Mouse (Mus musculus) right cerebral cortex, adult 2 months (tissue): ENCODE measurements around the gene Gmpr.
"Not testable (repeated sequence)": the region's sequence is repeated elsewhere in the genome, so short reads cannot be mapped to it uniquely, and the experiment has no call there.

Experiments
- DNase-seq, 2 experiments: peaks; one replicate each; pipeline ENCODE4 v3.0.0; 2021 to 2022; ENCODE audit warnings: low spot score in 2 of 2

Gmpr gene

DNA sequence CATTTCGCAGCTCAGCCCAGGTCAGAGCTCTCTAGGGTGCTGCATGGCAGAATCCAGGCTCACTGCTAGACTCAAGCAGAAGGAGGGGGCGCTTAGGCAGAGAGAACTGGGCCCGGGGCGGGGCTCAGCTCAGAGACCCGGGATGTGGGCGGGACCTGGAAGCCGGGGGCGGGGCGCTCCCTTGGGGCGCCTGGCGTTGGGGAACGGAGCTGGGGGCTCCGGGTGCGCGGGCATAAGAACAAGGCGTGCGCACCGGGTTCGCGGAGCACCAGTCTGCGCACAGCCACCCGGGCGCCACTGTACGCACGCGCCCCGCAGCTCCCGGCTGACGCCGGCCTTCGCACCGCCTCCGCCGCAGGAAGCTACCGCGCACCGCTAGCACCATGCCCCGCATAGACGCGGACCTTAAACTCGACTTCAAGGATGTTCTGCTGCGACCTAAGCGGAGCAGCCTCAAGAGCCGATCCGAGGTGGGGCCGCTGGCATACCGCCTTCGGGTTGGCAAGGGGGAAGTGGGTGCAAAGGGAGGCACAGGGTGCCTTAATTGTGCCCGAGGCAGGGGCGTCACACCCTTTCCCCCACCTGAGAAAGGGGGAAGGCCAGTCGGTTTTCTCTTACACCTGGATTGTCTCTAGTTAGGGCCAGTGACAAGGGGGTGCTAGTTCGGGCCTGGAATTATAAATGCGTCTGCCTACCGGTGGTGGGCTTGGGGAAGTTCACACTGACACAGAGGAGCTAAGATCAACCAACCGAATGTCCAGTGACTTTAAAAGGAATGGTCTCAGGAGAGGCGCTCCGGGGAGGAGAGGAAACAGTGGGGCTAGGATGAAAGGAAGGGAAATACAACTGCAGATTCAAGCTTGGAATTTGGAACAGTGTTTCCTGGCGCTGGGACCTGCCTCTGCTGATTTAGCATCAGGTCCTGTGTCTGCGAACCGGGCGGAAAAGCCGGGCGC is at the start of gene Gmpr:
TSS of gene Gmpr (plus strand) at position 171 of the 956 bp plus-strand sequence.
- DNase-seq = peak; percentile 73 to 84

GRCm38 (mm10) chr13:45457459-45457858 is 49.8 kb upstream of the Gmpr start:
- DNase-seq = no peak

GRCm38 (mm10) chr13:45460177-45460576 is 47.1 kb upstream of the Gmpr start:
- no peak for DNase-seq

DNA sequence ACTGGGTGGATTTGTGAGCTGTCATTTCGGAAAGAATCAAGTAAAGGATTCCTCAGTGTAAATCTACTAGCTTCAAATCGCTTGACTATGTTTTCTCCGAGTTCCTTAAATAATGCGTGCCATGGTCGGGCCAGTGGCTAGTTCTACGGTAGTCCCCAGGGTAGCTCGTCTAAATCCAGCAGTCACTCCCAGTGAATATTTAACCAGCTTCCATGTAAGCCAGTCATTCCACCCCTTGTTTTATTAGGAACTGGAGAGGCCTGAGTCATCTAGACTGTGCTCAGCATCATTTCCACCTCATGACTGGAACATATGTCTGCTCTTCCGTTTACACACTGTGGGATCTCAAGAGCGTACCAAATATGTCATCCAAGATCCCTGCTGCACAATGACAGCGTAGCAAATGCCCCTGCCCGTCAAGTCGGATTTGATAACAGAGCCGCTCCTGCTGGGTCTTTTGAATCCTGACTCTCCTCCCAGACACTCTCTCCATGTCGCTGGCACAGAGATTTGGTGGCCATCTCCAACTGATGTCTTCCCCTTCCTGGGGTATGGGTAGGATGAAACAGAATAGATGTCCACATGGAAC is 45.8 kb upstream of the Gmpr start:
- no peak for DNase-seq

DNA sequence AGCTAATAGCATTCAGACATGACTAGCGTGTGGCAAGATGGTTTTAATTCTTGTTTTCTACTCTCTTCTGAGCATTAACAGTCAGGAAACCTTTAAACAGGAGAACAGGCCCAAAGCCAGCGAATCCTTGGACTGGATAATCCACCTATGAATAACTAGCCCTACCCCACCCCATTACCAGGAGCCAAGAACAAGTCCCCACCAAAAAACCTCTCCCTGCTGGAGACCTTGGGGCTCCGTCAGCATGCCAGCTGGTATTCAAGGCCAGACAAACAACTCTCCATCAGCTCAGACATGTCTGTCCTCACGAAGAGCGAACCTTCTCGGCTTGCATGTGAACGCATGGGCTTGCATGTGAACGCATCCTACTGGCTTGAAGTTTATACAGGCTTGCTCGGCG is 41.6 kb upstream of the Gmpr start:
- no peak for DNase-seq

DNA sequence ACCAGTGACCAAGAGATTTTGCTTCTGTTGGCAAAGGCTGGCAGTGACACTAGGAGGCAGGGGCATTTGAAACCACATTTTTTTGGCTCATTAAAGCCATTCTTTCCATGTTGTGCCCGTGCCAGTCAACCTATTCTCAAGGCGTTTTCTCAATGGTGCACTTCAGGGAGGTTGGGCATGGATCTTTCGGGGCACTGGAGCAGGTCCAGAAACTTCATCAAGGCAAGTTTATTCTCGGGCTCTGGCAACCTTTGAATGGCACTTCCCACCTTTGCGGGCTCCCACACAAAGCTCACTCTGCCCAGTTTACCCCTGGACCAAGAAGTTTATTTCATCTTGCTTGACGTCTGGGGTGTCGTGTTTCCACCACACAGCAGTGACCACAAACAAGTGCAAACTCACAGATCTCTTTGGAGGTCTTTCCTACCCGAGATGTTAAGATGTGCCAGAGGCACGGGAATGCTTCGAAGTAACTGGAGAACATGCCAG is 41.2 kb upstream of the Gmpr start:
- DNase-seq = no peak

- DNase-seq = no peak
Observed at GRCm38 (mm10) chr13:45468751-45469150, 38.5 kb upstream of the Gmpr start.

DNA sequence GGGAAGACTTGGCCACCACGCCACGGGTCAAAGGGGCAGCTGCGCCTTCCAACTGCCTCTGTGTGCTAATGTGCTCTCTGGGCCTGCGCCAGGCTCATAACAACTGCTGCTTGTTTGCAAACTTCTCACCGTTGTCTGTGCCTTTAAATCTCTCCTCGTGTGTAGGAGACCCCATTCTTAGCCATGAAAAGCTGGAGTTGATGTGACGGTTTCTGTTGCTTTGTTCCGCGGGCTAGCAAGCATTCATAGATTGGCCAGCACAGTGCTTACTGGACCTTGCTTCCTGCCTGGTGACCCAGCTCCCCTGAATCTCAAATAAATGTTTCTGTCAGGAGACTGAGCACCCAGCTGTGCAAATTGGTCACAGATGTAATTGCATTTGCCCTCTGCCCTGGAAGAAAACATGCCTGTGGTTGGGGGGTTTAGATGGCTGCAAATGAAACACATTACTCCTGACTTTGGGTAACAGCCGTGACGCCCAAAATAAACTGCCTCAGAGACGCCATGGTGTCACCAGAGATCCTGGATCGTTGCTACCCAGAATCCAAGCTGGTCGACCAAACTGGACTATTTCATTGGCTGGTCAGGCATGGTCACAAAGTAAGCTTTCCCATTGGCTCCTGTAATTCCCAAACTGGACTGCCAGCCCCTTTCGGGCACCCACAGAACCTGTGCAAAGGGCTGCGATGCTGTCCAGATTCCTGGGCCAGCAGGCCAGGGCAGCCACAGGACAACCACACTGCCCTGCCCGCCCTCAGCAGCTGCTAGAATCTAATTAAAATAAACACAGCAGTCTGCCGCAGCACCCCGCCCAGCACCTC is 37.6 kb upstream of the Gmpr start:
- DNase-seq = no peak

GRCm38 (mm10) chr13:45473311-45473710 is 33.9 kb upstream of the Gmpr start:
- DNase-seq = no peak

DNA sequence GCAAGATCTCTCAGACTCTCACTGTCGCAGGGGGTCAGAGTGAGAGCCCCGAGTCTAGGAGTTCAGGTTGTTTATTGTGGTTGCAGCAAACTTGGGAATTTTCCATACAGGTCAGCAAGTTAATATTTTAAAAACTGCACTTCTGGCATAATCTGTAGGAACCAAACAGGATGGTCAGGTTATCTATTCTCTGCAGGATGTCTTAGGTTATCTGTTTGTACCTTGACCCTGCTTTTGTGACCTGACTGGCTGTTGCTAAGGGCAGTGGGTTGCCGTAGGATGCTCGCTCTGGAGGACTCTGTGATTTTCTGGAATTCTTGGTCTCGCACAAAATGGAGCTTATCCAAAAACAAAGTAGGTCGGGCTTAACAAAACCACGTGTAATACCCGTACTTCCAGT is 31.9 kb upstream of the Gmpr start:
- no peak for DNase-seq

- DNase-seq = peak; percentile 88
Observed at GRCm38 (mm10) chr13:45477183-45477582, 30.1 kb upstream of the Gmpr start.

GRCm38 (mm10) chr13:45479951-45480350 is 27.3 kb upstream of the Gmpr start:
- no peak for DNase-seq

DNA sequence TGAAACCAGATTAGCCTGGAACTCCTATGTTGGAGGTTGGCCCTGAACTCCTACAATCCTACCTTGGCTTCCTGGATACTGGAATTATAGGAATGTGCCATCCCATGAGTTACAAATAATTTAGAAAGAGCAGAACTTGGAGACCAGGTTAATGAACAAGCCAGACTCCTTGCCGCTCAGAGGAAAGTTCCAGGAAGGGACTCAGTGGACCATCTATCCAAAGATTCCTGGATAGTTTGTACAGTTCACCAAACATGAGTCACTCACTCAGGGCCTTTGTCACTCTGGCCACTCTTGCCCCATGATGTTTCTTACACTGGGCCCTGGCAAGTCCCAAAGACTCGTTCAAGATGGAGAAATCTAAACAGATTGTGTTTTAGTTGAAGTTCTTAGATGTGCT is 24.0 kb upstream of the Gmpr start:
- DNase-seq = no peak

DNA sequence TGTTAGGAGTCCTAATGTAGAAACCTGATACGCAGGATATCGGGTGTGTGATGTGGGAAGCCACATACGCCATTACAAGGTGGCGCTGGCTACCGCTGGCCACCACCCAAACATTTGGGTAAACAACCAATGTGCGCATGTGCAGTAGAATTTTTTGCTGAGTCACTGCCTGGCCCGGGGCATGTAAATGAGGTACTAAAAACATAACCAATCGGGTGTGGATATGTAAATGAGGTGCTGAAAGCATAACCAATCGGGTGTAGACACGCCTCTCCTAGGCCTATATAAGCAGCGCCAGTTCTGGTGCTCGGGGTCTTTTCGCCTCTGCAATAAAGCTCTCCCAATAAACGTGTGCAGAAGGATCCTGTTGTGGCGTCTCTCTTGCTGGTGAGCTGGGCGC is 23.3 kb upstream of the Gmpr start:
- not testable (repeated sequence) for DNase-seq

GRCm38 (mm10) chr13:45485602-45486001 is 21.6 kb upstream of the Gmpr start:
- DNase-seq = no peak

- DNase-seq = no peak
Observed at GRCm38 (mm10) chr13:45486598-45486997, 20.6 kb upstream of the Gmpr start.

DNA sequence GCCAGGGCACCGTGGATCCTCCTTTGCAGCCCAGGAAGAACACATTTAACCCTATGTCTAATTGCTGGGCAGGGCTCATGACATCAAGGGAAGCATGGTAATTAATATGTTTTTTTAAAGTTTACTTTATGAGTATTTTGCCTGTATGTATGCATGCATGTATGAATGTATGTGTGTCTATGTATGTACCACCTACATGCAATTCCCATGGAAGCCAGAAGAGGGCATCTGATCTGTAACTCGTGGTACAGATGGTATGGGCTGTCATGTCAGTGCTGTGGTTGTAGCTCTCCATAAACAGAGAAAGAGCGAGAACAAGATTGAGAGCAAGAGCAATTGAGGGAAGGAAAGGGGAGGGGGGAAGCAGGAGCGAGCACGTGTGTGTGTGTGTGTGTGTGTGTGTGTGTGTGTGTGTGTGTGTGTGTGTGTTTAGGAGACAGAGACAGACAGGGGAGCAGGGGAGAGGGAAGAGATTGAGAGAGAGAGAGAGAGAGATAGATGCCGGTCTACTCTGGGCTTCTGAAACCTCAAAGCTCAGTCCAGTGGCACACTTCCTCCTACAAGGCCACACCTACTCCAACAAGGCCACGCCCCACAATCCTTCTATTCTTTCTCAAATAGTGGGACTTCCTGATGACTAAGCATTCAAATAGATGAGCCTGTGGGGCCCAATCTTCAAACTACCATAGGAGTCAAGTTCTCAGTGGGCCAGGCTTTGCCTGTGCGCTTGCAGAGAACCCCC is 15.1 kb upstream of the Gmpr start:
- DNase-seq = no peak

GRCm38 (mm10) chr13:45493846-45494245 is 13.4 kb upstream of the Gmpr start:
- no peak for DNase-seq

- DNase-seq = no peak
Observed at GRCm38 (mm10) chr13:45498623-45499022, 8.6 kb upstream of the Gmpr start.

GRCm38 (mm10) chr13:45499391-45499790 is 7.9 kb upstream of the Gmpr start:
- DNase-seq = no peak

DNA sequence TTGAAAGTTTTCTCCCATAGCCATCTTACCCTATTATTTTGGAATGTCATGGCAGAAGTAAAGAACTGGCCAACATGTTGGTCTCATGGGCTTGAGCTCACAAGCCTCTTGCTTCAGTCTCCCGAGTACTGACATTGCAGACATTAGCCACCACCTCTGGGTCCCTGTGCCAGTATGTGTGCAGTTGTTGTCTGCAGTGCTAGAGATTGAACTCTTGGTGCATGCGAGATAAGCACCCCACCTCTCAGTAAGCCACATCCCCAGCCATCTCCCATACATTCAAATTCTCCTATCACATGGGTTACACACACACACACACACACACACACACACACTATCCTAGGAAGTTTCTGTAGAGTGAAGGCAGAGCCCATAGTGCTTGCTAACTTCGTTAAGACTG is 7.3 kb upstream of the Gmpr start:
- no peak for DNase-seq
